Mouse (Mus musculus) leukemia stem cell, adult 10-12 weeks (primary cell): Measurements from ENCODE around the gene Ccdc71l. TPM values are rescaled to one million over a fixed set of nuclear protein-coding genes. Genes with fewer than 3 reads are reported as not detected.

ENCODE experiments used
- polyA plus RNA-seq: library from polyadenylated mRNA; stranded (reverse); fragments of >175 nt; gene quantifications from 2 replicates; pipeline ENCODE4 v1.2.3, GENCODE M21; 2012; ENCODE audit warnings: low replicate concordance

The Ccdc71l gene
- 40.8 and 41.8 TPM in 2 replicates for polyA plus RNA-seq

GRCm38 (mm10) chr12:32378528-32379295 lies at the start of gene Ccdc71l:
TSS of gene Ccdc71l (plus strand) at chr12:32378704.

Other genes with a start within 250 kb of the Ccdc71l start
- 0.81 and 2.4 TPM in 2 replicates for gene Pik3cg, start 170.0 kb upstream of the Ccdc71l start, polyA plus RNA-seq